ENCODE assay signal across 14 mouse cellular contexts in the genomic region with DNA sequence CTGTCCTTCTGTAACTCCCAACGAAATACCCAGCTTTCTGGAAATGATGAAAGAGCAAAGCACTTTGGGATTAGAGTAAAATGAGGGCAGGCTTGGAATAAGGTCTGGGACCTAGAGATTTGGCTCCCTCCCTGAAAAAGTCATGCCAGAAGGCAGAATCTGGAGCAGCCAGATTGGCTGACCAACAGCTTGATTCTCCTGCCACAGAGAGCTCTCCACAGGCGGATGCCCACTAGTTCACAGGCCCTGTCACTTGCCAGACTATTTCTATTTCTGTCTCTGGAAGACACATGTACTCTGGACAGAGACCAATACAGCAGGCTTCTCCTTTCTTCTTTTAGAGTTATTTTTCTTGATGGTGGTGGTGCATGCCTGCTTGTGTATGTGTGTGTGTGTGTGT. TPM values are rescaled to one million over a fixed set of nuclear protein-coding genes. Genes with fewer than 3 reads are reported as not detected.
A peak's percentile ranks its signal among the peaks of the same experiment; 100 is the strongest.
DNase-seq lines count a peak whose midpoint lies in the region; ATAC-seq and TF ChIP-seq lines count a peak whose summit lies in the region.
"Had no signal": no experiment of that assay in that cellular context is flagged by ENCODE, and none has a peak within 500 bp of the region (broad histone marks: within the 10 kb centered on the region; RNA-seq: fewer than 3 reads in every experiment).

No protein-coding gene starts in this region.

- intact Hi-C loops in heart, postnatal 25 days (cut with DNase I) = loop anchor here (2.0 kb wide), 1 partner anchor 19 kb away; no protein-coding TSS in a partner anchor

- WGBS in stomach, postnatal 0 days = 54% methylated on average over 2 of the region's 2 CpGs

- H3K4me2 ChIP-seq in stomach, postnatal 0 days (replicated peaks; ENCODE audit: low read depth) = no peak overlapping the region
- H3K4me2 ChIP-seq: midbrain, embryonic 15.5 days had no signal

- H3K4me3 ChIP-seq in stomach, postnatal 0 days (ENCODE audit: low read depth, low read length) = no peak overlapping the region
- H3K4me3 ChIP-seq: midbrain, embryonic 15.5 days had no signal

- ATAC-seq in stomach, postnatal 0 days (ENCODE audit: low FRiP score, low TSS enrichment) = no peak
- ATAC-seq: midbrain, embryonic 15.5 days had no signal

- no peak for TF ChIP-seq CTCF in stomach, postnatal 0 days (IDR thresholded peaks at IDR 0.05; ENCODE audit: low read depth)

- 0 out of 2 replicates have a peak overlapping the region, but pooled peaks have one; percentile 49 for H3K27ac ChIP-seq in stomach, postnatal 0 days (replicated peaks)
- H3K27ac ChIP-seq: midbrain, embryonic 15.5 days had no signal

- no peaks in the 10 kb centered on the region for H3K27me3 ChIP-seq in stomach, postnatal 0 days (ENCODE audit: control insufficient read depth, insufficient read depth, low read length)
- H3K27me3 ChIP-seq: midbrain, embryonic 15.5 days had no signal

- no peaks in the 10 kb centered on the region for H3K4me1 ChIP-seq in stomach, postnatal 0 days (replicated peaks; ENCODE audit: control insufficient read depth, insufficient read depth)
- H3K4me1 ChIP-seq: midbrain, embryonic 15.5 days had no signal

- no peak for TF ChIP-seq EP300 in stomach, postnatal 0 days (optimal IDR thresholded peaks at IDR 0.05)

- DNase-seq in heart, adult 18-20 months = peak; percentile 60 to 80
- no peak for DNase-seq in heart, postnatal 25 days (ENCODE audit: low spot score)
- peak; percentile 37 for DNase-seq in right cerebral cortex, adult 18-20 months
- DNase-seq in right cerebral cortex, postnatal 14 days = no peak
- peak; percentile 72 for DNase-seq in gastrocnemius, postnatal 25 days
- peak; percentile 12 for DNase-seq in stomach, postnatal 0 days (ENCODE audit: low spot score)
- no peak for DNase-seq in spleen, adult 12 weeks (ENCODE audit: low spot score)
- DNase-seq in retina, embryonic 14.5 days (ENCODE audit: low spot score) = no peak

- no peaks in the 10 kb centered on the region for H3K36me3 ChIP-seq in stomach, postnatal 0 days (ENCODE audit: control insufficient read depth, insufficient read depth, low read length)
- H3K36me3 ChIP-seq: midbrain, embryonic 15.5 days had no signal

- H3K9ac ChIP-seq in stomach, postnatal 0 days (ENCODE audit: low read length) = no peak overlapping the region
- H3K9ac ChIP-seq: midbrain, embryonic 15.5 days had no signal

- H3K9me3 ChIP-seq in stomach, postnatal 0 days (ENCODE audit: control insufficient read depth, low read length) = no peaks in the 10 kb centered on the region
- H3K9me3 ChIP-seq: midbrain, embryonic 15.5 days had no signal

RNA-seq across cellular contexts. Expression of a gene that starts 41.8 kb away (rescaled TPM):
- total RNA-seq in heart, adult 18-20 months (2021) = not detected
- total RNA-seq in heart, postnatal 25 days (2021) = not detected
- not detected for total RNA-seq in gastrocnemius, postnatal 25 days (2021)
- not detected in 2 replicates for polyA plus RNA-seq in stomach, postnatal 0 days (2015; fragmentation: Nextera tagmentation; extraction: Ambion mirVana)
- total RNA-seq: gastrocnemius, postnatal 36 days had no signal
- polyA plus RNA-seq: embryonic facial prominence, embryonic 14.5 days; kidney, embryonic 14.5 days; liver, embryonic 16.5 days; stomach, embryonic 14.5 days had no signal

Comparison
In these comparisons a context has a peak if more than half of its experiments do, and no peak if none do; other contexts are left out.
1. DNase-seq: peak in heart, adult 18-20 months (2 of 2), right cerebral cortex, adult 18-20 months (single experiment), gastrocnemius, postnatal 25 days (single experiment) and stomach, postnatal 0 days (single experiment); none in heart, postnatal 25 days (single experiment), right cerebral cortex, postnatal 14 days (single experiment), spleen, adult 12 weeks (single experiment) and retina, embryonic 14.5 days (single experiment).